Mouse (Mus musculus): ENCODE results near the gene 4930513O06Rik.

The 4930513O06Rik gene

GRCm38 (mm10) chrX:139085943-139086342 lies at the start of gene 4930513O06Rik:
Gene 4930513O06Rik, plus strand, starts transcription at chrX:139086243.
- no peak for DNase-seq (ENCODE audit: low spot score)

GRCm38 (mm10) chrX:139037666-139038065 lies 48.4 kb upstream of the 4930513O06Rik start:
- no peak for DNase-seq (ENCODE audit: low spot score)

GRCm38 (mm10) chrX:139039314-139039713 lies 46.7 kb upstream of the 4930513O06Rik start:
- DNase-seq (ENCODE audit: low spot score), result no peak

GRCm38 (mm10) chrX:139041148-139041547 lies 44.9 kb upstream of the 4930513O06Rik start:
- DNase-seq (ENCODE audit: low spot score), result no peak

- no peak for DNase-seq (ENCODE audit: low spot score)
These were observed 34.1 kb upstream of the 4930513O06Rik start for GRCm38 (mm10) chrX:139051976-139052375.

GRCm38 (mm10) chrX:139053149-139053548 lies 32.9 kb upstream of the 4930513O06Rik start:
- no peak for DNase-seq (ENCODE audit: low spot score)

- no peak for DNase-seq (ENCODE audit: low spot score)
These were observed 22.0 kb upstream of the 4930513O06Rik start for GRCm38 (mm10) chrX:139064078-139064477.

- DNase-seq (ENCODE audit: low spot score), result no peak
These were observed 7.5 kb upstream of the 4930513O06Rik start for GRCm38 (mm10) chrX:139078493-139078892.

GRCm38 (mm10) chrX:139085077-139085476 lies 966 bp upstream of the 4930513O06Rik start, which contains the start of gene Serpina7:
Gene Serpina7, minus strand, starts transcription at chrX:139085236.
- DNase-seq (ENCODE audit: low spot score), result no peak

- DNase-seq (ENCODE audit: low spot score), result no peak
These were observed 11.2 kb downstream of the 4930513O06Rik start for GRCm38 (mm10) chrX:139097197-139097596.

- DNase-seq (ENCODE audit: low spot score), result no peak
These were observed 48.0 kb downstream of the 4930513O06Rik start for GRCm38 (mm10) chrX:139134031-139134430.

Data from T-cell, adult 2 months (primary cell).